Mouse (Mus musculus): ENCODE data around the gene Pla2g6.

DNA sequence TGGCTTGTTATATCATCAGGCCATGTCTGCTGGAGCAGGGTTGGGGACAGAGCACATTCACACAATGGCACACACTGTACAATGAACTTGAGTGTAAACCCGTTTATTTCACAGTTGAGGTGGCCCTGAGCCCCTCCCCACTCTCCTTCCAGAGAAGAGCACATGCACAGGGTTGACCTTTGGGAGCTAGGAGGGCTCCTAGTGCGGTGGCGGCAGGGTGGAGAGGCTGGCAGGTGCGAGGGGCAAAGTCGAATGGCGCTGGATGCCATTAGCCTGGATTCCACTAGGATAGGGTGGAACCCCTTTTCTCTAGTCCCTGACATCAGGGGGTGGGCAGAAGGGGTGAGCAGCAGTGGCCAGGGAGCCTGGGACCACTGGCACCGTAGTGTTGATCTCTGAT lies 42.0 kb downstream of the Pla2g6 start:
- no peak for TF ChIP-seq POLR2A (IDR thresholded peaks at IDR 0.05; ENCODE audit: borderline replicate concordance, control insufficient read depth, low read depth, low read length)
- no peak for TF ChIP-seq CTCF (IDR thresholded peaks at IDR 0.05; ENCODE audit: control insufficient read depth, insufficient read depth, low read length)
